In genomic region chr15:62092671-62093185, GRCm38 (mm10) we compare ENCODE assay signal across 9 mouse cellular contexts.
DNase-seq lines count a peak whose midpoint lies in the region; ATAC-seq and TF ChIP-seq lines count a peak whose summit lies in the region.
"Had no signal": no experiment of that assay in that cellular context is flagged by ENCODE, and none has a peak within 500 bp of the region (broad histone marks: within the 10 kb centered on the region; RNA-seq: fewer than 3 reads in every experiment).

No protein-coding gene starts in this region.

- peaks cover 15% of the 10 kb centered on the region for H3K4me1 ChIP-seq in hindbrain, embryonic 12.5 days
- H3K4me1 ChIP-seq in midbrain, embryonic 10.5 days, result peaks cover 18% of the 10 kb centered on the region
- peaks cover 2% of the 10 kb centered on the region for H3K4me1 ChIP-seq in heart, adult 2 months (ENCODE audit: control insufficient read depth, insufficient read depth, low read length)

- H3K9me3 ChIP-seq in hindbrain, embryonic 12.5 days (replicated peaks), result no peaks in the 10 kb centered on the region
- H3K9me3 ChIP-seq in midbrain, embryonic 10.5 days (replicated peaks), result no peaks in the 10 kb centered on the region

- intact Hi-C loops in left cerebral cortex, postnatal 4 days (cut with DNase I), result no loop called here
- intact Hi-C loops in left cerebral cortex, postnatal 36 days (cut with DNase I), result no loop called here
- intact Hi-C loops in heart, adult 2 months (cut with DNase I), result no loop called here

- H3K79me2 ChIP-seq in heart, adult 2 months (replicated peaks; ENCODE audit: control insufficient read depth, insufficient read depth, low read length), result no peaks in the 10 kb centered on the region

- DNase-seq in left cerebral cortex, postnatal 4 days, result peak; percentile 8
- no peak for DNase-seq in left cerebral cortex, postnatal 36 days (ENCODE audit: low spot score in 2 of 2)
- peak; percentile 98 for DNase-seq in ZHBTc4 (ENCODE audit: low read depth, low spot score)
- DNase-seq in midbrain, embryonic 10.5 days (ENCODE audit: low spot score), result peak; percentile 23
- peak; percentile 74 for DNase-seq in urinary bladder, postnatal 14 days (ENCODE audit: low spot score)
- DNase-seq in retina, embryonic 14.5 days (ENCODE audit: low spot score), result no peak
- DNase-seq in heart, adult 2 months, result no peak

- TF ChIP-seq EP300 in heart, adult 2 months (IDR thresholded peaks at IDR 0.05; ENCODE audit: insufficient read depth, low read depth, low read length), result no peak

- H3K4me2 ChIP-seq in hindbrain, embryonic 12.5 days (replicated peaks), result 0 out of 2 replicates have a peak overlapping the region, but pooled peaks have one; percentile 9

- 0 out of 2 replicates have a peak overlapping the region, but pooled peaks have one; percentile 12 for H3K27ac ChIP-seq in hindbrain, embryonic 12.5 days
- H3K27ac ChIP-seq in midbrain, embryonic 10.5 days (replicated peaks), result peak overlapping the region; percentile 33; the same call in 1 of the 2 replicates
- no peak overlapping the region for H3K27ac ChIP-seq in heart, adult 2 months

- no peak for TF ChIP-seq CTCF in heart, adult 2 months (IDR thresholded peaks at IDR 0.05)

- TF ChIP-seq POLR2A in heart, adult 2 months (IDR thresholded peaks at IDR 0.05; ENCODE audit: insufficient read depth, low read depth, low read length), result no peak

- no peak overlapping the region for H3K4me3 ChIP-seq in hindbrain, embryonic 12.5 days
- H3K4me3 ChIP-seq in midbrain, embryonic 10.5 days, result no peak overlapping the region
- no peak overlapping the region for H3K4me3 ChIP-seq in heart, adult 2 months
- H3K4me3 ChIP-seq: myocyte had no signal

- peak; percentile 74 for ATAC-seq in hindbrain, embryonic 12.5 days (ENCODE audit: low FRiP score)

- no peaks in the 10 kb centered on the region for H3K36me3 ChIP-seq in hindbrain, embryonic 12.5 days
- no peaks in the 10 kb centered on the region for H3K36me3 ChIP-seq in midbrain, embryonic 10.5 days
- no peaks in the 10 kb centered on the region for H3K36me3 ChIP-seq in heart, adult 2 months (ENCODE audit: control insufficient read depth, insufficient read depth, low read length)

- 4% methylated on average over 5 of the region's 5 CpGs for WGBS in hindbrain, embryonic 12.5 days
- WGBS in midbrain, embryonic 10.5 days, result 11% methylated on average over 5 of the region's 5 CpGs
- WGBS in heart, adult 2 months, result 27% methylated on average over 5 of the region's 5 CpGs

- no peak overlapping the region for H3K9ac ChIP-seq in hindbrain, embryonic 12.5 days
- no peak overlapping the region for H3K9ac ChIP-seq in heart, adult 2 months (ENCODE audit: low read depth, low read length)

- H3K27me3 ChIP-seq in hindbrain, embryonic 12.5 days, result no peaks in the 10 kb centered on the region
- no peaks in the 10 kb centered on the region for H3K27me3 ChIP-seq in midbrain, embryonic 10.5 days (ENCODE audit: low read depth, poor library complexity, severe bottlenecking)
- H3K27me3 ChIP-seq in heart, adult 2 months (ENCODE audit: control insufficient read depth, insufficient read depth, low read length), result no peaks in the 10 kb centered on the region

Comparison
In these comparisons a context has a peak if more than half of its experiments do, and no peak if none do; other contexts are left out.
1. DNase-seq: peak in left cerebral cortex, postnatal 4 days (single experiment), ZHBTc4 (single experiment), midbrain, embryonic 10.5 days (single experiment) and urinary bladder, postnatal 14 days (single experiment); none in left cerebral cortex, postnatal 36 days (0 of 2), retina, embryonic 14.5 days (single experiment) and heart, adult 2 months (0 of 2).